Mouse (Mus musculus): Measurements from ENCODE around the gene Fadd. TPM values are rescaled to one million over a fixed set of nuclear protein-coding genes. Genes with fewer than 3 reads are reported as not detected.

Fadd gene
- polyA plus RNA-seq, 1 experiment from 2014 or later = 4.0 TPM

- H3K4me2 ChIP-seq (ENCODE audit: low read length) = no peak overlapping the region
- H3K9ac ChIP-seq (ENCODE audit: low read depth, low read length) = no peak overlapping the region
- H3K36me3 ChIP-seq (ENCODE audit: control insufficient read depth, insufficient read depth, low read length) = 0 out of 2 replicates have a peak, but pooled peaks cover 3% of the 10 kb centered on the region
- H3K9me3 ChIP-seq (replicated peaks; ENCODE audit: control insufficient read depth, low read length, poor library complexity, severe bottlenecking) = no peaks in the 10 kb centered on the region
- H3K4me3 ChIP-seq (ENCODE audit: low read depth, low read length) = no peak overlapping the region
- WGBS = 93% methylated on average over 1 of the region's 1 CpGs
- H3K4me1 ChIP-seq (ENCODE audit: control insufficient read depth, insufficient read depth, low read length) = peaks cover 19% of the 10 kb centered on the region
- ATAC-seq = no peak
- H3K27ac ChIP-seq (ENCODE audit: low read length) = no peak overlapping the region
- no peaks in the 10 kb centered on the region; the same call in 1 of the 2 replicates for H3K27me3 ChIP-seq (ENCODE audit: control insufficient read depth, insufficient read depth, low read depth, low read length)
These were observed 31.5 kb downstream of the Fadd start for GRCm38 (mm10) chr7:144550811-144551210.

- H3K9me3 ChIP-seq (replicated peaks; ENCODE audit: control insufficient read depth, low read length, poor library complexity, severe bottlenecking) = no peaks in the 10 kb centered on the region
- no peak overlapping the region for H3K9ac ChIP-seq (ENCODE audit: low read depth, low read length)
- 93% methylated on average over 2 of the region's 2 CpGs for WGBS
- H3K4me1 ChIP-seq (ENCODE audit: control insufficient read depth, insufficient read depth, low read length) = peaks cover 19% of the 10 kb centered on the region
- H3K4me3 ChIP-seq (ENCODE audit: low read depth, low read length) = no peak overlapping the region
- H3K4me2 ChIP-seq (ENCODE audit: low read length) = no peak overlapping the region
- no peak for ATAC-seq
- no peak overlapping the region for H3K27ac ChIP-seq (ENCODE audit: low read length)
- H3K27me3 ChIP-seq (ENCODE audit: control insufficient read depth, insufficient read depth, low read depth, low read length) = no peaks in the 10 kb centered on the region
- H3K36me3 ChIP-seq (ENCODE audit: control insufficient read depth, insufficient read depth, low read length) = 0 out of 2 replicates have a peak, but pooled peaks cover 3% of the 10 kb centered on the region
These were observed 32.2 kb downstream of the Fadd start for GRCm38 (mm10) chr7:144549904-144550566.

- no peaks in the 10 kb centered on the region; the same call in 1 of the 2 replicates for H3K4me1 ChIP-seq (ENCODE audit: control insufficient read depth, insufficient read depth, low read length)
- H3K4me3 ChIP-seq (ENCODE audit: low read depth, low read length) = no peak overlapping the region
- no peak overlapping the region for H3K4me2 ChIP-seq (ENCODE audit: low read length)
- no peak for ATAC-seq
- H3K9me3 ChIP-seq (replicated peaks; ENCODE audit: control insufficient read depth, low read length, poor library complexity, severe bottlenecking) = no peaks in the 10 kb centered on the region
- no peaks in the 10 kb centered on the region for H3K27me3 ChIP-seq (ENCODE audit: control insufficient read depth, insufficient read depth, low read depth, low read length)
- no peak overlapping the region for H3K27ac ChIP-seq (ENCODE audit: low read length)
- H3K9ac ChIP-seq (ENCODE audit: low read depth, low read length) = no peak overlapping the region
- no peaks in the 10 kb centered on the region for H3K36me3 ChIP-seq (ENCODE audit: control insufficient read depth, insufficient read depth, low read length)
- WGBS = 91% methylated on average over 3 of the region's 3 CpGs
These were observed 37.0 kb downstream of the Fadd start for GRCm38 (mm10) chr7:144545231-144545630.

GRCm38 (mm10) chr7:144541351-144541750, 40.9 kb downstream of the Fadd start:
- Histone ChIP-seq H3K4me2 (ENCODE audit: low read length) (no peak overlapping the region), H3K4me3 (ENCODE audit: low read depth, low read length) (no peak overlapping the region), H3K9me3 (replicated peaks; ENCODE audit: control insufficient read depth, low read length, poor library complexity, severe bottlenecking) (no peaks in the 10 kb centered on the region), H3K27ac (ENCODE audit: low read length) (no peak overlapping the region), H3K4me1 (ENCODE audit: control insufficient read depth, insufficient read depth, low read length) (peaks cover 6% of the 10 kb centered on the region), H3K27me3 (ENCODE audit: control insufficient read depth, insufficient read depth, low read depth, low read length) (no peaks in the 10 kb centered on the region), H3K9ac (ENCODE audit: low read depth, low read length) (no peak overlapping the region), H3K36me3 (ENCODE audit: control insufficient read depth, insufficient read depth, low read length) (no peaks in the 10 kb centered on the region)
- WGBS = 94% methylated on average over 5 of the region's 5 CpGs
- ATAC-seq = no peak

GRCm38 (mm10) chr7:144539146-144539545, 43.1 kb downstream of the Fadd start:
- 70% methylated on average over 2 of the region's 2 CpGs for WGBS
- peaks cover 6% of the 10 kb centered on the region; the same call in 1 of the 2 replicates for H3K4me1 ChIP-seq (ENCODE audit: control insufficient read depth, insufficient read depth, low read length)

GRCm38 (mm10) chr7:144538030-144538644, 44.1 kb downstream of the Fadd start:
- Histone ChIP-seq H3K27me3 (ENCODE audit: control insufficient read depth, insufficient read depth, low read depth, low read length) (no peaks in the 10 kb centered on the region), H3K4me1 (ENCODE audit: control insufficient read depth, insufficient read depth, low read length) (peaks cover 6% of the 10 kb centered on the region; the same call in 1 of the 2 replicates), H3K27ac (ENCODE audit: low read length) (0 out of 2 replicates have a peak overlapping the region, but pooled peaks have one; percentile 18), H3K9me3 (replicated peaks; ENCODE audit: control insufficient read depth, low read length, poor library complexity, severe bottlenecking) (no peaks in the 10 kb centered on the region), H3K4me2 (ENCODE audit: low read length) (no peak overlapping the region), H3K9ac (ENCODE audit: low read depth, low read length) (no peak overlapping the region), H3K4me3 (ENCODE audit: low read depth, low read length) (no peak overlapping the region), H3K36me3 (ENCODE audit: control insufficient read depth, insufficient read depth, low read length) (no peaks in the 10 kb centered on the region)
- 86% methylated on average over 4 of the region's 4 CpGs for WGBS
- no peak for ATAC-seq

More at GRCm38 (mm10) chr7:144539146-144539545, 43.1 kb downstream of the Fadd start:
- H3K4me3 ChIP-seq (ENCODE audit: low read depth, low read length) = no peak overlapping the region
- no peak overlapping the region for H3K9ac ChIP-seq (ENCODE audit: low read depth, low read length)
- no peak overlapping the region for H3K4me2 ChIP-seq (ENCODE audit: low read length)
- no peak overlapping the region for H3K27ac ChIP-seq (ENCODE audit: low read length)
- H3K27me3 ChIP-seq (ENCODE audit: control insufficient read depth, insufficient read depth, low read depth, low read length) = no peaks in the 10 kb centered on the region
- ATAC-seq = no peak
- no peaks in the 10 kb centered on the region for H3K9me3 ChIP-seq (replicated peaks; ENCODE audit: control insufficient read depth, low read length, poor library complexity, severe bottlenecking)
- H3K36me3 ChIP-seq (ENCODE audit: control insufficient read depth, insufficient read depth, low read length) = no peaks in the 10 kb centered on the region

GRCm38 (mm10) chr7:144536367-144536766, 45.9 kb downstream of the Fadd start:
- Histone ChIP-seq H3K9me3 (replicated peaks; ENCODE audit: control insufficient read depth, low read length, poor library complexity, severe bottlenecking) (no peaks in the 10 kb centered on the region), H3K36me3 (ENCODE audit: control insufficient read depth, insufficient read depth, low read length) (no peaks in the 10 kb centered on the region), H3K4me3 (ENCODE audit: low read depth, low read length) (no peak overlapping the region), H3K4me2 (ENCODE audit: low read length) (no peak overlapping the region), H3K27ac (ENCODE audit: low read length) (no peak overlapping the region), H3K27me3 (ENCODE audit: control insufficient read depth, insufficient read depth, low read depth, low read length) (no peaks in the 10 kb centered on the region), H3K4me1 (ENCODE audit: control insufficient read depth, insufficient read depth, low read length) (peaks cover 11% of the 10 kb centered on the region), H3K9ac (ENCODE audit: low read depth, low read length) (no peak overlapping the region)
- WGBS = 82% methylated on average over 3 of the region's 3 CpGs
- ATAC-seq = no peak

GRCm38 (mm10) chr7:144534773-144535172, 47.5 kb downstream of the Fadd start:
- ATAC-seq = no peak
- peaks cover 11% of the 10 kb centered on the region for H3K4me1 ChIP-seq (ENCODE audit: control insufficient read depth, insufficient read depth, low read length)
- WGBS = 77% methylated on average over 3 of the region's 3 CpGs

More at GRCm38 (mm10) chr7:144534773-144535172, 47.5 kb downstream of the Fadd start:
- Histone ChIP-seq H3K27ac (ENCODE audit: low read length) (no peak overlapping the region), H3K9me3 (replicated peaks; ENCODE audit: control insufficient read depth, low read length, poor library complexity, severe bottlenecking) (no peaks in the 10 kb centered on the region), H3K9ac (ENCODE audit: low read depth, low read length) (no peak overlapping the region), H3K4me3 (ENCODE audit: low read depth, low read length) (no peak overlapping the region), H3K27me3 (ENCODE audit: control insufficient read depth, insufficient read depth, low read depth, low read length) (no peaks in the 10 kb centered on the region), H3K4me2 (ENCODE audit: low read length) (no peak overlapping the region), H3K36me3 (ENCODE audit: control insufficient read depth, insufficient read depth, low read length) (no peaks in the 10 kb centered on the region)

Measured in midbrain, embryonic 16.5 days (tissue).